Mouse (Mus musculus) hematopoietic multipotent progenitor cell, adult 10-12 weeks (in vitro differentiated cells): ENCODE data around the gene Wnt7a. TPM values are rescaled to one million over a fixed set of nuclear protein-coding genes. Genes with fewer than 3 reads are reported as not detected.

Experiments used
- polyA plus RNA-seq: library from polyadenylated mRNA; stranded (reverse); fragments of >175 nt; gene quantifications from 2 replicates; pipeline ENCODE4 v1.2.3, GENCODE M21; 2012; ENCODE audit warnings: low replicate concordance

Gene Wnt7a
- polyA plus RNA-seq = 0.04 TPM in 1 of 2 replicates, not detected in the other

GRCm38 (mm10) chr6:91410961-91411368 is at the start of gene Wnt7a:
Gene Wnt7a, minus strand, starts transcription at chr6:91411363.

Other genes with a start within 250 kb of the Wnt7a start
- gene Fbln2, start 198.9 kb downstream of the Wnt7a start, polyA plus RNA-seq = 0.09 and 0.17 TPM in 2 replicates
- 3.1 and 4.6 TPM in 2 replicates for gene Chchd4, start 62.2 kb upstream of the Wnt7a start, polyA plus RNA-seq
- 6.6 and 10.8 TPM in 2 replicates for gene Tmem43, start 62.3 kb upstream of the Wnt7a start, polyA plus RNA-seq
- gene Xpc, start 104.5 kb upstream of the Wnt7a start, polyA plus RNA-seq = 12.0 and 13.3 TPM in 2 replicates
- 2.5 and 8.7 TPM in 2 replicates for gene Lsm3, start 104.6 kb upstream of the Wnt7a start, polyA plus RNA-seq